Mouse (Mus musculus) heart, postnatal 0 days (tissue): ENCODE data around the gene Tenm2. TPM values are rescaled to one million over a fixed set of nuclear protein-coding genes. Genes with fewer than 3 reads are reported as not detected.

ENCODE experiments used
- ATAC-seq: fragments of 200-750 bp; cut with Nextera tagmentation; 2 replicates; pipeline ENCODE4 v1.8.0; 2017; ENCODE audit warnings: low read depth, moderate number of reproducible peaks, moderate library complexity; ENCODE audit not compliant: insufficient read depth
- DNase-seq: peaks from one replicate; pipeline ENCODE4 v3.0.0-alpha.2; 2016; ENCODE audit warnings: low spot score
- H3K27ac ChIP-seq: fragments of 300-500 bp; sonication (generic); 2 replicates; pipeline ENCODE4 v1.5.1; 2014; ENCODE audit warnings: low read depth, mild to moderate bottlenecking
- H3K27me3 ChIP-seq: fragments of 300-500 bp; sonication (generic); 2 replicates; pipeline ENCODE4 v1.6.1; 2014; ENCODE audit warnings: low read length, mixed read lengths; ENCODE audit not compliant: control insufficient read depth, insufficient read depth
- H3K36me3 ChIP-seq: fragments of 300-500 bp; sonication (generic); replicated peaks from 2 replicates; pipeline ENCODE4 v1.6.1; 2014; ENCODE audit warnings: low read length, mixed read lengths; ENCODE audit not compliant: control insufficient read depth, insufficient read depth
- H3K4me1 ChIP-seq: fragments of 300-500 bp; sonication (generic); 2 replicates; pipeline ENCODE4 v1.6.1; 2014; ENCODE audit warnings: antibody characterized with exemption; ENCODE audit not compliant: control insufficient read depth, insufficient read depth
- H3K4me2 ChIP-seq: fragments of 300-500 bp; sonication (generic); 2 replicates; pipeline ENCODE4 v1.6.1; 2014; ENCODE audit warnings: low read depth, mild to moderate bottlenecking, low read length, moderate library complexity
- H3K4me3 ChIP-seq: fragments of 300-500 bp; sonication (generic); 2 replicates; pipeline ENCODE4 v1.5.1; 2014; ENCODE audit warnings: low read depth, low read length
- H3K9ac ChIP-seq: fragments of 300-500 bp; sonication (generic); replicated peaks from 2 replicates; pipeline ENCODE4 v1.6.1; 2014; ENCODE audit warnings: low read depth, low read length, mixed read lengths
- H3K9me3 ChIP-seq: fragments of 300-500 bp; sonication (generic); replicated peaks from 2 replicates; pipeline ENCODE4 v1.6.1; 2016; ENCODE audit warnings: low read length; ENCODE audit not compliant: control insufficient read depth
- CTCF ChIP-seq: IDR thresholded peaks from 2 replicates; pipeline ENCODE4 v1.5.1; 2016; ENCODE audit warnings: antibody characterized with exemption, control low read depth, low read depth
- EP300 ChIP-seq: IDR thresholded peaks from 2 replicates; pipeline ENCODE4 v1.6.1; 2016; ENCODE audit warnings: antibody characterized with exemption, low read depth
- WGBS: fragments of 180-500 bp; shearing (Covaris S2); extraction: QIAGEN DNeasy Blood & Tissue Kit; methylation state at CpG from one replicate; pipeline ENCODE4 v1.1.7; 2014; 5-methylcytosine and 5-hydroxymethylcytosine counted together
- polyA plus RNA-seq: library from polyadenylated mRNA; unstranded; fragments of >200 nt; fragmentation: Nextera tagmentation; extraction: Ambion mirVana; gene quantifications from 2 replicates; pipeline ENCODE4 v1.2.1, GENCODE M21; 2015
- total RNA-seq: library from RNA; depleted of rRNA; stranded (reverse); fragments of >200 nt; gene quantifications from 2 replicates; pipeline ENCODE4 v1.2.3, GENCODE M21; 2014; ENCODE audit warnings: low replicate concordance

The Tenm2 gene
- total and polyA plus RNA-seq, 2 experiments from 2014 or later, result 0.14 to 0.95 TPM

DNA sequence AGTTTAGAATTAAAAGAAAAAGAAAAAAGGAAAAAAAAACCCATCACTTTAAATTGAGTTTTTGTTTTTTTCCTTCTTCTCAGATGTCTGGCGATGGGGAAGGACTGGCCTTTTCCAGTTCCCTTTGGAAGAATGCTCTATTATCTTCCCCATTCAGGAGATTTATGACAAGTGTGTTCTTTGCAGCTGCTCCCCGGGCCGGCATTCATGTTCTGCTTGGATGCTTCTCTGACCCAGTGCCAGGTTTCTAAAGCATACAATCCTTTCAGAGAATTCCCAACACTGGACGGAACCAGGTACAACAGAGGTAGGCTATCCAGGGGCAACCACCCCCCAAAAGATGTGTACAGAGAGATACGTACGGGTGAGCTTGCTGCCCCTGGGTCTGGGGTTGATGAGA, 1132.2 kb downstream of the Tenm2 start:
- H3K4me1 ChIP-seq, result no peaks in the 10 kb centered on the region
- H3K27me3 ChIP-seq, result no peaks in the 10 kb centered on the region
- 73% methylated on average over 6 of the region's 6 CpGs for WGBS
- H3K4me3 ChIP-seq, result no peak overlapping the region
- H3K4me2 ChIP-seq, result no peak overlapping the region
- H3K36me3 ChIP-seq, result no peaks in the 10 kb centered on the region
- no peak for DNase-seq
- TF ChIP-seq EP300 (no peak), CTCF (no peak)
- no peak overlapping the region for H3K9ac ChIP-seq
- no peak for ATAC-seq
- no peak overlapping the region for H3K27ac ChIP-seq
- no peaks in the 10 kb centered on the region for H3K9me3 ChIP-seq

DNA sequence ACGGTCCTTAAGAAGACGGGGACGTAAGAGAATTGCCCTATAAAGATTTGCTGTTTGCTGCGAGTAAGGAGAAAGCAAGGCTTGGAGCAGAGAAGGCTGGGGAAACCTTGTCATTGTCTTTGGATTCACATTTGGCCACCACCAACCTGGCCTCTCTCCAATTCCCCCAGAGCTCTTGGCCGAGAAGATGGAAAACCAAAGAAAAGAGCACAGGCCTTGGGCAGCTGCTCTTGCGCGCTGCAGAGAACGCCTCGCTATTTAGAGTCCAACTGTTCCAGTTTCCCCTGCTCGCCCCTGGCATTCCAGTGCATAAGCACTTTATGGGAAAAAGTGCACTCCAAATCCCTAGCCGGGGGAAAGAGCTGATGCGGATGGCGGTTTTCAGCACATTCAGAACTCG, 1139.5 kb downstream of the Tenm2 start:
- H3K27me3 ChIP-seq, result no peaks in the 10 kb centered on the region
- DNase-seq (no peak), ATAC-seq (no peak)
- no peak overlapping the region for H3K4me2 ChIP-seq
- no peaks in the 10 kb centered on the region for H3K4me1 ChIP-seq
- H3K4me3 ChIP-seq, result no peak overlapping the region
- WGBS, result 58% methylated on average over 14 of the region's 14 CpGs
- no peak overlapping the region for H3K9ac ChIP-seq
- TF ChIP-seq CTCF, result no peak
- TF ChIP-seq EP300, result no peak
- no peak overlapping the region for H3K27ac ChIP-seq
- H3K9me3 ChIP-seq, result no peaks in the 10 kb centered on the region
- H3K36me3 ChIP-seq, result no peaks in the 10 kb centered on the region

DNA sequence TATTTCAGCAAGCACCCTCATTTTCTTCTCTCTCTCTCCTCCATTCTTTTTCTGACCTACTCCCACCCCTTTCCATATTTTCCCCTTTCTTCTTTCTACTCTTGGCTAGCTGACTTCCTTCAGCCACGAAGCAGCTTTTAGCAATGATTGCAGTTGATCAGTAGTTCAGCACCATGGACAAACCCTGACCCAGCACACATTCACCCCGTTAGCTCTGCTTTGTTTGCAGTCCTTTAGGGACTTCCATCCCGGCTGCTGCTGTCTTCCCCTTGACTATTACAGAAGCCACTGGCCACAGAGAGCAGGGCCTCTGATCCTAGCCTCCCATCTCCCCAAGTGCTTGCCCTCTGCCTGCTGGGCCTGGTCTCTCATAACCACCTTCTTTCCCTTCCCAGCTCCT, 1145.6 kb downstream of the Tenm2 start:
- H3K27ac ChIP-seq, result no peak overlapping the region
- H3K4me3 ChIP-seq, result no peak overlapping the region
- no peak overlapping the region for H3K4me2 ChIP-seq
- H3K36me3 ChIP-seq, result no peaks in the 10 kb centered on the region
- TF ChIP-seq CTCF (no peak), EP300 (no peak)
- no peaks in the 10 kb centered on the region for H3K9me3 ChIP-seq
- no peaks in the 10 kb centered on the region for H3K4me1 ChIP-seq
- peak; percentile 58 for DNase-seq
- no peaks in the 10 kb centered on the region for H3K27me3 ChIP-seq
- no peak overlapping the region for H3K9ac ChIP-seq
- 5% methylated on average over 3 of the region's 3 CpGs for WGBS
- ATAC-seq, result no peak

DNA sequence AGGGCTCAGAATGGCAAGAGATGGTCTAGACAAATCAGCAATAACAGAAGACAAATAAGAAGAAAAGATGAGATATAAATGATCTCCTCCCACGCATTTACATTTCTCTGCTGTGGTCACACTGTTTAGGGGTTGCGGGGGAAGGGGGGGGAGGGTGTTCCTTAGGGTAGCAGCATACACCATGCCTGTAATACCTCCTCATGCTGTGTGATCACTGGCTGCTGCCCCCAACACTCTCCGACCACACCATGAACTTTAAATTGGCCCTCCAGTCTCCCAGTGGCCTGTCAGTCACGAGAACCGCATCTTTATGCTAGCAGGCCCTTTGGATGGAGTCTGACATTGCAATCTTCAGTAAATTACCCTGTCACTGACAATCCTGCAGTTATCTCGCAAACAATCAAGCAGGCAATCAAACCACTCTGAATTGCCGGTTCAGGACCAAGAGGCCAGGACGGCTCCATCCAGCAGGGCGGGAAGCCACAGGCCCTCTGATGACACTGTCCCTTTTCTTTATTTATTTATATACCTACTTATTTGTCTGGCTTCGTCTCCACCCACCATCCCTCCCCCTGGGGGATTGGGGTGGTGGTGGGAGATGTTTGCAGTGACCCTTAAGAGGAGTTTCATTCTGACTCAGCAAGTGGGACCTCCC, 1154.2 kb downstream of the Tenm2 start:
- H3K27ac ChIP-seq, result no peak overlapping the region
- H3K9me3 ChIP-seq, result no peaks in the 10 kb centered on the region
- H3K27me3 ChIP-seq, result no peaks in the 10 kb centered on the region
- WGBS, result 57% methylated on average over 10 of the region's 10 CpGs
- ATAC-seq, result no peak
- TF ChIP-seq CTCF, result no peak
- TF ChIP-seq EP300, result no peak
- no peak overlapping the region for H3K9ac ChIP-seq
- H3K4me3 ChIP-seq, result no peak overlapping the region
- H3K4me2 ChIP-seq, result no peak overlapping the region
- DNase-seq, result no peak
- H3K36me3 ChIP-seq, result no peaks in the 10 kb centered on the region
- no peaks in the 10 kb centered on the region for H3K4me1 ChIP-seq

DNA sequence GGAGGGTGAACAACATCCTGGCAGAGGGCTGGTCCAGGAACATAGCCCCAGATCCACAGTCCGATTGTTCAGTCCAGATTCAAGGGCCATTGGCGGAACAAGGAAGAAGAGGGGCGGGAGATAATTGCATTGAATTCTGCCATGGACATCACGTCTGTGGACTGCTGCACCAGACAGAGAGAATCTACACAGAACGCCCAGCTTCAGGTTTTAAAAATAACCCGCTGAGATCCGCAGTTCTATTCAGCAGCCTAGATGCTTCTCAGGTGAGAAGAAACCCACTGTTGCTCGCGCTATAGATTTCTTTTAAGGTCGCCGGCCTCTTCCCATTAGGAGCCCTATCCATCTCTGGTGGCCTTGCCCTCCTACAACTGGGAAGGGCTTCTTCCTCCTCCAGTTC, 1155.0 kb downstream of the Tenm2 start:
- DNase-seq (no peak), ATAC-seq (no peak)
- Histone ChIP-seq H3K27ac (no peak overlapping the region), H3K4me2 (no peak overlapping the region), H3K27me3 (no peaks in the 10 kb centered on the region), H3K9me3 (no peaks in the 10 kb centered on the region), H3K4me3 (no peak overlapping the region), H3K4me1 (no peaks in the 10 kb centered on the region), H3K9ac (no peak overlapping the region), H3K36me3 (no peaks in the 10 kb centered on the region)
- 59% methylated on average over 11 of the region's 11 CpGs for WGBS
- TF ChIP-seq EP300 (no peak), CTCF (no peak)

DNA sequence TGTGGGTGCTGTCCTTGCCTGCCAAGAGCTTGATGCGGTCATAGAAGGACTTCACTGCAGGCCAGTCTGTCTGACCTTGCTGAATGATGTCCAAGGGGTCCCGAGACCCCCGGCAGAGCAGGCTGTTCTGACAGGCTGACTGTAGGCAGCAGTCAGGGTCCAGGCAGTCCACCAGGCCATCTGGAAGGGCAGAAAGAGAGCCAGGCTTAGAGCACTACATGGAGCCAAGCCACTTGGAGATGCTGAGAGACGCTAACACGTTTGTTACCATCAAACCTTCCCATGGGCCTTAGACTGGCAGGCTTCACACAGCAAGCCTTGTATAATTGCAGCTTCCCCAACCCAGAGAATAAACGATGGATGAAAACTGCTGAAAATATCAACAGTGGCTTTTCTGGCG, 1157.4 kb downstream of the Tenm2 start:
- WGBS, result 76% methylated on average over 7 of the region's 7 CpGs
- no peaks in the 10 kb centered on the region for H3K9me3 ChIP-seq
- H3K27me3 ChIP-seq, result no peaks in the 10 kb centered on the region
- H3K4me1 ChIP-seq, result peaks cover 1% of the 10 kb centered on the region
- ATAC-seq (no peak), DNase-seq (no peak)
- TF ChIP-seq CTCF (no peak), EP300 (no peak)
- H3K9ac ChIP-seq, result no peak overlapping the region
- no peak overlapping the region for H3K27ac ChIP-seq
- H3K4me2 ChIP-seq, result no peak overlapping the region
- H3K4me3 ChIP-seq, result no peak overlapping the region
- no peaks in the 10 kb centered on the region for H3K36me3 ChIP-seq
